Mouse (Mus musculus) intestine, embryonic 14.5 days (tissue): ENCODE measurements at regions not wholly inside any gene's neighbourhood (a gene's known extent, or its start where the extent isn't known, plus 50 kb on each side); places are given as distances from the start of the nearest gene placed in this dataset.
A peak's percentile ranks its signal among the peaks of the same experiment; 100 is the strongest.

Experiments used
- ATAC-seq: fragments of 200-750 bp; cut with Nextera tagmentation; replicated peaks from 2 replicates; pipeline ENCODE4 v1.8.0; 2017; ENCODE audit warnings: low read depth, moderate number of reproducible peaks, moderate TSS enrichment, moderate library complexity; ENCODE audit not compliant: low FRiP score, low TSS enrichment
- DNase-seq: peaks from one replicate; pipeline ENCODE4 v3.0.0-alpha.2; 2018; ENCODE audit warnings: low spot score
- H3K27ac ChIP-seq: fragments of 300-500 bp; sonication (generic); 2 replicates; pipeline ENCODE4 v1.5.1; 2014; ENCODE audit warnings: low read depth, mild to moderate bottlenecking, control low read depth
- H3K27me3 ChIP-seq: fragments of 300-500 bp; sonication (generic); replicated peaks from 2 replicates; pipeline ENCODE4 v1.6.1; 2014; ENCODE audit warnings: low read length, control low read depth; ENCODE audit not compliant: control insufficient read depth, insufficient read depth
- H3K36me3 ChIP-seq: fragments of 300-500 bp; sonication (generic); 2 replicates; pipeline ENCODE4 v1.6.1; 2014; ENCODE audit warnings: low read length, control low read depth; ENCODE audit not compliant: control insufficient read depth, insufficient read depth
- H3K4me1 ChIP-seq: fragments of 300-500 bp; sonication (generic); replicated peaks from 2 replicates; pipeline ENCODE4 v1.6.1; 2014; ENCODE audit warnings: low read length, control low read depth, mixed read lengths; ENCODE audit not compliant: control insufficient read depth, insufficient read depth
- H3K4me2 ChIP-seq: fragments of 300-500 bp; sonication (generic); 2 replicates; pipeline ENCODE4 v1.6.1; 2014; ENCODE audit warnings: low read length
- H3K4me3 ChIP-seq: fragments of 300-500 bp; sonication (generic); 2 replicates; pipeline ENCODE4 v1.5.1; 2014; ENCODE audit warnings: low read depth, low read length, control low read depth, mixed read lengths
- H3K9ac ChIP-seq: fragments of 300-500 bp; sonication (generic); 2 replicates; pipeline ENCODE4 v1.6.1; 2014; ENCODE audit warnings: mild to moderate bottlenecking, low read length
- H3K9me3 ChIP-seq: fragments of 300-500 bp; sonication (generic); 2 replicates; pipeline ENCODE4 v1.6.1; 2016; ENCODE audit warnings: low read length, control low read depth; ENCODE audit not compliant: control insufficient read depth
- WGBS: fragments of 180-500 bp; shearing (Covaris S2); extraction: QIAGEN DNeasy Blood & Tissue Kit; methylation state at CpG from one replicate; pipeline ENCODE4 v1.1.7; 2014; 5-methylcytosine and 5-hydroxymethylcytosine counted together

- no peaks in the 10 kb centered on the region for H3K36me3 ChIP-seq
- no peaks in the 10 kb centered on the region for H3K27me3 ChIP-seq
- ATAC-seq, result no peak
- no peak overlapping the region for H3K27ac ChIP-seq
- H3K4me3 ChIP-seq, result no peak overlapping the region
- no peak for DNase-seq
- WGBS, result 69% methylated on average over 2 of the region's 2 CpGs
- H3K9ac ChIP-seq, result no peak overlapping the region
- H3K4me2 ChIP-seq, result no peak overlapping the region
- peaks cover 8% of the 10 kb centered on the region for H3K4me1 ChIP-seq
- H3K9me3 ChIP-seq, result 0 out of 2 replicates have a peak, but pooled peaks cover 5% of the 10 kb centered on the region
These were observed 73.2 kb upstream of the Azi2 start for GRCm38 (mm10) chr9:117967080-117967479.

DNA sequence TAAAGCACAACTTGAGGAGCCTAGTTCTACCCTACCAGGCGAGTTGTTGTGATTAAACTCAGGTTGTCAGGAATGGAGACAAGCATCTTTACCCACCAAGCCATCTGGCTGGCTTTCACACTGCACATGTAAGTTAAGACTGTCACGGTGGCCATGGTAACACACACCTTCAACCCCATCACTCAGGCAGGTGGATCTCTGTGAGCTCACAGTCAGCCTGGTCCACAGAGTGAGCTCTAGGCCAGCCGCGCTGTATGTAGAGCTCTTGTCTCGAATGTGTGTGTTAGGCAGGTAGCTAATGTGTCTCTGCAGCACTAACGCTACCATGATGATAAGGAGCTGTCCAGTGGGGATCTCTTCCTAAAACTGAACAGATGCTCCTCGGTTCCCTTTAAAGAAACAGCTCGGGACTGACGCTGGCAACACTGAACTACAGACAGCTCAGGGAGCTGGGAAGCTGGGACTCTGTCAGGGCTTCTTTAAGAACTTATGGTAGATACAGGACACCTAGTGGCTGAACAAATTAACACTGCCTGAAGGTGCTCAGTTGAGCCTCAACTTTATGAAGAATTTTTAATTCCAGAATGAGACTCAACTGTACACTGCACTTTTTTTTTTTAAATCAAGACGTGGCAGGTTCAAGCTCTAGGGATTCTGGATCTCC, 73.8 kb upstream of the Azi2 start:
- no peaks in the 10 kb centered on the region for H3K27me3 ChIP-seq
- H3K4me2 ChIP-seq, result no peak overlapping the region
- H3K9ac ChIP-seq, result no peak overlapping the region
- H3K4me1 ChIP-seq, result peaks cover 14% of the 10 kb centered on the region
- ATAC-seq (no peak), DNase-seq (no peak)
- WGBS, result 51% methylated on average over 10 of the region's 10 CpGs
- H3K36me3 ChIP-seq, result no peaks in the 10 kb centered on the region
- no peak overlapping the region for H3K4me3 ChIP-seq
- no peak overlapping the region for H3K27ac ChIP-seq
- H3K9me3 ChIP-seq, result no peaks in the 10 kb centered on the region

GRCm38 (mm10) chr9:117962088-117963030, 77.9 kb upstream of the Azi2 start:
- Histone ChIP-seq H3K4me2 (no peak overlapping the region), H3K4me1 (peaks cover 14% of the 10 kb centered on the region), H3K36me3 (no peaks in the 10 kb centered on the region), H3K27ac (peak overlapping the region; percentile 22), H3K4me3 (no peak overlapping the region), H3K9ac (no peak overlapping the region), H3K9me3 (no peaks in the 10 kb centered on the region), H3K27me3 (no peaks in the 10 kb centered on the region)
- DNase-seq, result no peak
- WGBS, result 45% methylated on average over 9 of the region's 9 CpGs
- no peak for ATAC-seq

GRCm38 (mm10) chr9:117959845-117960244, 80.5 kb upstream of the Azi2 start:
- Histone ChIP-seq H3K4me3 (no peak overlapping the region), H3K4me2 (no peak overlapping the region), H3K9me3 (no peaks in the 10 kb centered on the region), H3K36me3 (no peaks in the 10 kb centered on the region), H3K27ac (no peak overlapping the region), H3K4me1 (peaks cover 9% of the 10 kb centered on the region), H3K9ac (no peak overlapping the region), H3K27me3 (no peaks in the 10 kb centered on the region)
- no peak for DNase-seq
- 93% methylated on average over 2 of the region's 2 CpGs for WGBS
- no peak for ATAC-seq

GRCm38 (mm10) chr9:117957195-117957594, 83.1 kb upstream of the Azi2 start:
- Histone ChIP-seq H3K27ac (peak overlapping the region; percentile 75), H3K36me3 (no peaks in the 10 kb centered on the region), H3K9me3 (no peaks in the 10 kb centered on the region), H3K4me2 (no peak overlapping the region), H3K4me3 (no peak overlapping the region), H3K27me3 (no peaks in the 10 kb centered on the region), H3K4me1 (peaks cover 7% of the 10 kb centered on the region), H3K9ac (no peak overlapping the region)
- ATAC-seq, result no peak
- 29% methylated on average over 2 of the region's 2 CpGs for WGBS
- no peak for DNase-seq

GRCm38 (mm10) chr9:117956691-117957090, 83.6 kb upstream of the Azi2 start:
- Histone ChIP-seq H3K27ac (peak overlapping the region; percentile 75), H3K27me3 (no peaks in the 10 kb centered on the region), H3K9me3 (no peaks in the 10 kb centered on the region), H3K4me1 (peaks cover 2% of the 10 kb centered on the region; the same call in 1 of the 2 replicates), H3K4me3 (no peak overlapping the region), H3K9ac (no peak overlapping the region), H3K4me2 (no peak overlapping the region), H3K36me3 (no peaks in the 10 kb centered on the region)
- 24% methylated on average over 2 of the region's 2 CpGs for WGBS
- ATAC-seq, result no peak
- no peak for DNase-seq

GRCm38 (mm10) chr9:117927466-117927847, 112.8 kb upstream of the Azi2 start:
- 78% methylated on average over 7 of the region's 7 CpGs for WGBS
- Histone ChIP-seq H3K9ac (no peak overlapping the region), H3K36me3 (no peaks in the 10 kb centered on the region), H3K9me3 (no peaks in the 10 kb centered on the region), H3K4me1 (no peaks in the 10 kb centered on the region), H3K27me3 (no peaks in the 10 kb centered on the region), H3K4me3 (no peak overlapping the region), H3K4me2 (no peak overlapping the region), H3K27ac (no peak overlapping the region)
- DNase-seq (no peak), ATAC-seq (no peak)

DNA sequence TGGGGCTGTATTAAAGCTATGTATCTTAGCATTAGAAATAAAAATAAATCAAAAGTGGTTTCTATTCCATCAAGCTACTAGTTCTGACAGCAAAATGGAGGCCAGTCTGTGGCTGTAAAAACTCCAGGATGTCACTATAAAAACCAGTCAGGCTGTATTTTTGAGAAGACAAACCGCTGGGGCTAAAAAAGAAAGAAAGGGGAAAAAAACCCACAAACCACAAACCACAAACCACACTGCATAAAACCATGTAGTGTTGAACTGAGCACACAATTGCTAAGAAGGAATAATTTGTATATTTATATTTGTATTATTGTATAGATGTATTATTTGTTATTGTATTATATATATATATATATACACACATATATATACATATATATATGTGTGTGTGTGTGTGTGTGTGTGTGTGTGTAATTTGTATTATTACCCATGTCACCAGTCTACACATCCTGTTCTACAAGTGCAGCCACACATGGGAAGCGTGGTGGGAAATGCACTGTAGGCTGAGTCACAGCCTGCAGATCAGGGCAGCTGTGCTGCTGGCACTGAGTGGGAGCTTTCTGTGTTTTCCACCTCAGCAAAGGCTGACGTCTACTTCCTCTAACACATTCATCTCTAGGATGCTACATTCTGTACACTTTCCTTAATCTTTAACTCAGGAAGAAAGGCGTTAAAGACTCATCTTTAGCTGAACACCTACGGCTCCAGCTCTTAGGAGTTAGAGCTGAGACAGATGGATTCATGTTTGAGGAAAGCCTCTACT, 113.4 kb upstream of the Azi2 start:
- no peak for DNase-seq
- no peak for ATAC-seq
- no peaks in the 10 kb centered on the region for H3K36me3 ChIP-seq

More for the DNA sequence above, 113.4 kb upstream of the Azi2 start:
- Histone ChIP-seq H3K9ac (no peak overlapping the region), H3K4me3 (no peak overlapping the region), H3K4me1 (no peaks in the 10 kb centered on the region), H3K27ac (no peak overlapping the region), H3K4me2 (no peak overlapping the region), H3K9me3 (no peaks in the 10 kb centered on the region), H3K27me3 (no peaks in the 10 kb centered on the region)
- 74% methylated on average over 5 of the region's 5 CpGs for WGBS
